ENCODE assay signal across 28 mouse cellular contexts in the genomic region with DNA sequence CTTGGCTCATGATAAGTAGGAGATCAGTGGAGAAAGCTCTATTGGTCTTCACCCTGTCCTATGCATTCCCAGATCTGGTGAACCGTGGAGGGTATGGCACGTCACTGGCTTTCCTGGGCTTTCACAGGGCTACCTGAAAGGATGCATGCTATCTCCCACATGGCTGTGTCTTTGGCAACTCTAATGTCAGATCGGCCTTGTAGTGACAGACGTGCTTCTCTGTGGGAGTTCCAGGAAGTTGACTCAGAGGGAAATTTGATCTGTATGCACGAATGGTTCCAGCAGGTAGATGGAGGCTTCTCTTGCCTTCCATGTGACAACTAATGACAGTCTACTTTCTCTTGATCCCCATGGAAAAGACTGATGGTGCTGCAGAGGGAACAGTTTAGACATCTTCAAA.
A peak's percentile ranks its signal among the peaks of the same experiment; 100 is the strongest.
DNase-seq lines count a peak whose midpoint lies in the region; ATAC-seq lines count a peak whose summit lies in the region.
"Had no signal": no experiment of that assay in that cellular context is flagged by ENCODE, and none has a peak within 500 bp of the region (broad histone marks: within the 10 kb centered on the region; RNA-seq: fewer than 3 reads in every experiment).

No protein-coding gene starts in this region.

- H3K9ac ChIP-seq in hindbrain, embryonic 16.5 days (ENCODE audit: low read depth, low read length), result no peak overlapping the region
- H3K9ac ChIP-seq in forebrain, embryonic 13.5 days, result no peak overlapping the region
- H3K9ac ChIP-seq: embryonic facial prominence, embryonic 15.5 days; forebrain, embryonic 12.5 days; heart, embryonic 15.5 days; hindbrain, embryonic 13.5 days; liver, embryonic 14.5 days; midbrain, embryonic 15.5 days; stomach, embryonic 15.5 days had no signal

- 80% methylated on average over 5 of the region's 5 CpGs for WGBS in hindbrain, embryonic 16.5 days
- 72% methylated on average over 5 of the region's 5 CpGs for WGBS in hindbrain, embryonic 10.5 days
- 83% methylated on average over 5 of the region's 5 CpGs for WGBS in forebrain, embryonic 13.5 days

- no peak overlapping the region for H3K4me2 ChIP-seq in hindbrain, embryonic 16.5 days (ENCODE audit: low read length)
- no peak overlapping the region for H3K4me2 ChIP-seq in forebrain, embryonic 13.5 days
- H3K4me2 ChIP-seq: embryonic facial prominence, embryonic 15.5 days; forebrain, embryonic 12.5 days; heart, embryonic 15.5 days; hindbrain, embryonic 13.5 days; midbrain, embryonic 15.5 days; stomach, embryonic 15.5 days had no signal

- ATAC-seq in hindbrain, embryonic 16.5 days, result 0 out of 2 replicates have a peak, but pooled peaks have one; percentile 28
- ATAC-seq in forebrain, embryonic 13.5 days, result no peak
- ATAC-seq: inflammation-experienced regulatory T-cells, adult 6 months; Patski had no signal

- H3K27me3 ChIP-seq in hindbrain, embryonic 16.5 days (replicated peaks; ENCODE audit: control insufficient read depth, insufficient read depth, low read length), result no peaks in the 10 kb centered on the region
- no peaks in the 10 kb centered on the region for H3K27me3 ChIP-seq in hindbrain, embryonic 10.5 days (ENCODE audit: insufficient read depth, poor library complexity, severe bottlenecking)
- no peaks in the 10 kb centered on the region for H3K27me3 ChIP-seq in forebrain, embryonic 13.5 days
- H3K27me3 ChIP-seq: embryonic facial prominence, embryonic 15.5 days; forebrain, embryonic 12.5 days; heart, embryonic 15.5 days; hindbrain, embryonic 13.5 days; midbrain, embryonic 15.5 days; Patski; stomach, embryonic 15.5 days had no signal

- no peak for DNase-seq in hindbrain, embryonic 10.5 days (ENCODE audit: low spot score)
- peak; percentile 80 for DNase-seq in cerebellum, adult 11-12 months
- peak; percentile 84 for DNase-seq in cerebellum, adult 9-11 months
- DNase-seq in kidney, adult 11 months, result no peak
- DNase-seq in frontal cortex, postnatal 36 days (ENCODE audit: low spot score in 2 of 2), result no peak
- DNase-seq: adrenal gland, postnatal 14 days; gastrocnemius, postnatal 25 days; heart, adult 11 months; kidney, adult 18-20 months; kidney, postnatal 4 days; layer of hippocampus, postnatal 36 days; left cerebral cortex, postnatal 4 days; lung, adult 2 months; lung, postnatal 10 days; right cerebral cortex, postnatal 25 days had no signal

- no peak overlapping the region for H3K4me3 ChIP-seq in hindbrain, embryonic 16.5 days (ENCODE audit: low read length)
- H3K4me3 ChIP-seq in hindbrain, embryonic 10.5 days, result no peak overlapping the region
- H3K4me3 ChIP-seq in forebrain, embryonic 13.5 days, result no peak overlapping the region
- H3K4me3 ChIP-seq: embryonic facial prominence, embryonic 10.5 days; embryonic facial prominence, embryonic 15.5 days; forebrain, embryonic 12.5 days; heart, embryonic 10.5 days; heart, embryonic 15.5 days; hindbrain, embryonic 13.5 days; midbrain, embryonic 15.5 days; stomach, embryonic 15.5 days had no signal

- H3K27ac ChIP-seq in hindbrain, embryonic 16.5 days (ENCODE audit: low read depth, low read length), result no peak overlapping the region
- no peak overlapping the region for H3K27ac ChIP-seq in hindbrain, embryonic 10.5 days
- no peak overlapping the region for H3K27ac ChIP-seq in forebrain, embryonic 13.5 days
- H3K27ac ChIP-seq: embryonic facial prominence, embryonic 10.5 days; embryonic facial prominence, embryonic 15.5 days; forebrain, embryonic 12.5 days; heart, embryonic 10.5 days; heart, embryonic 15.5 days; hindbrain, embryonic 13.5 days; liver, embryonic 14.5 days; midbrain, embryonic 15.5 days; stomach, embryonic 15.5 days had no signal

- H3K9me3 ChIP-seq in hindbrain, embryonic 16.5 days (ENCODE audit: control insufficient read depth, low read length), result no peaks in the 10 kb centered on the region
- peaks cover 5% of the 10 kb centered on the region for H3K9me3 ChIP-seq in hindbrain, embryonic 10.5 days
- no peaks in the 10 kb centered on the region for H3K9me3 ChIP-seq in forebrain, embryonic 13.5 days (replicated peaks)
- H3K9me3 ChIP-seq: embryonic facial prominence, embryonic 15.5 days; forebrain, embryonic 12.5 days; heart, embryonic 10.5 days; heart, embryonic 15.5 days; hindbrain, embryonic 13.5 days; midbrain, embryonic 15.5 days; stomach, embryonic 15.5 days had no signal

- H3K4me1 ChIP-seq in hindbrain, embryonic 16.5 days (ENCODE audit: control insufficient read depth, insufficient read depth, low read depth, low read length), result peaks cover 5% of the 10 kb centered on the region
- peaks cover 2% of the 10 kb centered on the region; the same call in 1 of the 2 replicates for H3K4me1 ChIP-seq in hindbrain, embryonic 10.5 days (replicated peaks)
- peaks cover 3% of the 10 kb centered on the region; the same call in 1 of the 2 replicates for H3K4me1 ChIP-seq in forebrain, embryonic 13.5 days
- H3K4me1 ChIP-seq: embryonic facial prominence, embryonic 15.5 days; heart, embryonic 15.5 days; stomach, embryonic 15.5 days had no signal

- H3K36me3 ChIP-seq in hindbrain, embryonic 16.5 days (ENCODE audit: control insufficient read depth, insufficient read depth, low read length), result no peaks in the 10 kb centered on the region
- H3K36me3 ChIP-seq in hindbrain, embryonic 10.5 days, result no peaks in the 10 kb centered on the region
- no peaks in the 10 kb centered on the region for H3K36me3 ChIP-seq in forebrain, embryonic 13.5 days (ENCODE audit: poor library complexity, severe bottlenecking)
- H3K36me3 ChIP-seq: embryonic facial prominence, embryonic 10.5 days; embryonic facial prominence, embryonic 15.5 days; forebrain, embryonic 12.5 days; heart, embryonic 10.5 days; heart, embryonic 15.5 days; midbrain, embryonic 15.5 days; stomach, embryonic 15.5 days had no signal

Comparison
In these comparisons a context has a peak if more than half of its experiments do, and no peak if none do; other contexts are left out.
1. DNase-seq: peak in cerebellum, adult 11-12 months (single experiment) and cerebellum, adult 9-11 months (single experiment); none in hindbrain, embryonic 10.5 days (single experiment), kidney, adult 11 months (single experiment) and frontal cortex, postnatal 36 days (0 of 2).